Mouse (Mus musculus): ENCODE measurements around the gene Prss53. TPM values are rescaled to one million over a fixed set of nuclear protein-coding genes. Genes with fewer than 3 reads are reported as not detected.

Prss53 gene
- total and polyA plus RNA-seq, 3 experiments: 0.15 to 0.77 TPM; not detected in 1

DNA sequence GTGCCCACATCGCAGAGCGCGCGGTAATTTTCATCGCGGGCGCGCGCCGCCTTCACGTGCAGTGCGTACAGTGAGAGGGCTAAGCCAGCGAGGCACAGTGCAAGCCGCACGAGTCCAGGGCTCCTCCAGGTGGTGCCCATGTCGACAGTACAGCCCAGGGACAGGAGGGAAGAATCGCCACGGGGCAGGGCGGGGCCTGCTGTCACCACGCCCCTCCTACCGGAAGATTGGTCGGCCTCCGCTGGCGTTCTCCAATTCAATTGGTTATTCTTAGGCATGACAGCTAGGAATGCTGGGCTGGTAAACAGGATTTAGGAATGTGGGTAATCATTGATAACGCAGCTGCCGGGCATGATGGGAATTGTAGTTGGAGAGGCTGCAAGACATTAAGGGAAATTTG is 4.7 kb upstream of the Prss53 start, which contains the start of the genes Gm21974 and Vkorc1:
TSS of gene Gm21974 (minus strand) at position 13 of the 400 bp plus-strand sequence.
TSS of gene Vkorc1 (minus strand) at position 176 of the 400 bp plus-strand sequence.
- DNase-seq (ENCODE audit: low read depth, low spot score): peak; percentile 96
- Histone ChIP-seq H3K4me3 (ENCODE audit: control insufficient read depth in 1 of 2, insufficient read depth in 1 of 2, low read depth in 2 of 2, low read length in 2 of 2) (peak within 1 kb of the TSS; percentile 62 to 75), H3K9me3 (replicated peaks; ENCODE audit: insufficient read depth, low read length) (no peaks in the 10 kb centered on the region), H3K27ac (ENCODE audit: control insufficient read depth, low read depth, low read length) (peak within 1 kb of the TSS; percentile 30), H3K36me3 (ENCODE audit: control insufficient read depth in 1 of 2, insufficient read depth in 2 of 2, low read length in 2 of 2) (peaks cover 0 to 22% of the 10 kb centered on the region in 2 experiments; a peak in 2 of 4 replicates), H3K27me3 (ENCODE audit: control insufficient read depth in 1 of 2, insufficient read depth in 2 of 2, low read length in 2 of 2) (no peaks in the 10 kb centered on the region), H3K4me1 (ENCODE audit: control insufficient read depth in 1 of 2, insufficient read depth in 2 of 2, low read length in 2 of 2) (peaks cover 23 to 41% of the 10 kb centered on the region in 2 experiments), H3K79me2 (ENCODE audit: control insufficient read depth, insufficient read depth, low read length, poor library complexity) (no peaks in the 10 kb centered on the region), H3K9ac (ENCODE audit: control insufficient read depth, low read depth, low read length, poor library complexity, severe bottlenecking) (peak within 1 kb of the TSS; percentile 76)
- no peak for TF ChIP-seq UBTF (IDR thresholded peaks at IDR 0.05; ENCODE audit: borderline replicate concordance, insufficient read depth, low read depth, low read length)
- TF ChIP-seq POLR2AphosphoS2 (IDR thresholded peaks at IDR 0.05; ENCODE audit: low read length): peak; percentile 78
- peak; percentile 54 for TF ChIP-seq TCF12 (IDR thresholded peaks at IDR 0.05; ENCODE audit: low read depth, low read length)
- peak; percentile 32; the same call in 1 of the 2 replicates for TF ChIP-seq NRF1 (IDR thresholded peaks at IDR 0.05; ENCODE audit: insufficient read depth, low read depth, low read length, poor library complexity, severe bottlenecking)
- peak; percentile 95 for TF ChIP-seq MXI1 (IDR thresholded peaks at IDR 0.05; ENCODE audit: low read depth, low read length)
- peak; percentile 94 for TF ChIP-seq GATA1 (IDR thresholded peaks at IDR 0.05; ENCODE audit: low read depth, low read length)
- TF ChIP-seq USF1 (IDR thresholded peaks at IDR 0.05; ENCODE audit: low read depth, low read length): 0 out of 2 replicates have a peak, but pooled peaks have one; percentile 33
- TF ChIP-seq MYB (IDR thresholded peaks at IDR 0.05; ENCODE audit: low read depth, low read length): no peak
- TF ChIP-seq MAFK (IDR thresholded peaks at IDR 0.05; ENCODE audit: borderline replicate concordance, low read depth, low read length): no peak
- no peak for TF ChIP-seq ZKSCAN1 (IDR thresholded peaks at IDR 0.05; ENCODE audit: low read depth, low read length)
- no peak for TF ChIP-seq USF2 (IDR thresholded peaks at IDR 0.05; ENCODE audit: borderline replicate concordance in 1 of 2, insufficient read depth in 1 of 2, low read depth in 1 of 2, low read length in 2 of 2)
- no peak for TF ChIP-seq ZNF384 (IDR thresholded peaks at IDR 0.05; ENCODE audit: low read depth, low read length)
- TF ChIP-seq TAL1 (IDR thresholded peaks at IDR 0.05; ENCODE audit: low read length): no peak
- TF ChIP-seq POLR2A (IDR thresholded peaks at IDR 0.05; ENCODE audit: control insufficient read depth in 1 of 2, insufficient read depth in 1 of 2, low read depth in 1 of 2, low read length in 2 of 2, poor library complexity in 1 of 2): peak; percentile 59 to 72; a peak in 3 of 4 replicates
- TF ChIP-seq CTCF (IDR thresholded peaks at IDR 0.05 in 2 of 3, conservative IDR thresholded peaks at IDR 0.05 in 1 of 3; ENCODE audit: control insufficient read depth in 1 of 3, insufficient read depth in 1 of 3, low read depth in 2 of 3, low read length in 3 of 3, poor library complexity in 1 of 3, severe bottlenecking in 1 of 3): peak in 1 of 3 experiments; percentile 26; a peak in 2 of 6 replicates
- TF ChIP-seq TBP (IDR thresholded peaks at IDR 0.05; ENCODE audit: low read depth, low read length): peak; percentile 23; the same call in 1 of the 2 replicates
- TF ChIP-seq CHD2 (IDR thresholded peaks at IDR 0.05; ENCODE audit: low read length): no peak; the same call in 1 of the 2 replicates
- TF ChIP-seq NELFE (IDR thresholded peaks at IDR 0.05; ENCODE audit: low read depth, low read length): peak; percentile 52; the same call in 1 of the 2 replicates
- TF ChIP-seq MEF2A (IDR thresholded peaks at IDR 0.05; ENCODE audit: extremely low read depth, insufficient replicate concordance, low read depth, low read length, poor library complexity, severe bottlenecking): no peak
- TF ChIP-seq SMC3 (IDR thresholded peaks at IDR 0.05; ENCODE audit: low read depth, low read length): peak; percentile 32; the same call in 1 of the 2 replicates
- peak; percentile 91 for TF ChIP-seq MAX (IDR thresholded peaks at IDR 0.05; ENCODE audit: low read length)
- TF ChIP-seq POLR2AphosphoS5 (IDR thresholded peaks at IDR 0.05; ENCODE audit: borderline replicate concordance, low read depth, low read length): no peak
- peak; percentile 98 for TF ChIP-seq HCFC1 (IDR thresholded peaks at IDR 0.05; ENCODE audit: low read depth, low read length)
- peak; percentile 99 for TF ChIP-seq SIN3A (IDR thresholded peaks at IDR 0.05; ENCODE audit: low read length)
- TF ChIP-seq KAT2A (conservative IDR thresholded peaks at IDR 0.05; ENCODE audit: low read depth, low read length): peak; percentile 95
- TF ChIP-seq RAD21 (IDR thresholded peaks at IDR 0.05; ENCODE audit: low read depth, low read length): no peak; the same call in none of the 2 replicates
- TF ChIP-seq MAZ (IDR thresholded peaks at IDR 0.05; ENCODE audit: low read depth, low read length): peak; percentile 55; the same call in 1 of the 2 replicates
- no peak for TF ChIP-seq E2F4 (IDR thresholded peaks at IDR 0.05; ENCODE audit: borderline replicate concordance, low read depth, low read length)
- TF ChIP-seq JUND (IDR thresholded peaks at IDR 0.05; ENCODE audit: low read depth, low read length): no peak
- TF ChIP-seq MYC (IDR thresholded peaks at IDR 0.05; ENCODE audit: low read depth, low read length): peak; percentile 64
- no peak for TF ChIP-seq ZMIZ1 (IDR thresholded peaks at IDR 0.05; ENCODE audit: low read depth, low read length)
- TF ChIP-seq ZC3H11A (IDR thresholded peaks at IDR 0.05; ENCODE audit: low read depth, low read length): no peak
- no peak for TF ChIP-seq CHD1 (IDR thresholded peaks at IDR 0.05; ENCODE audit: low read depth, low read length)
- peak; percentile 87 for TF ChIP-seq ELF1 (IDR thresholded peaks at IDR 0.05; ENCODE audit: low read depth, low read length)
- 0 out of 2 replicates have a peak, but pooled peaks have one; percentile 34 for TF ChIP-seq ETS1 (IDR thresholded peaks at IDR 0.05; ENCODE audit: low read depth, low read length)
- TF ChIP-seq RCOR1 (IDR thresholded peaks at IDR 0.05; ENCODE audit: low read depth, low read length): no peak
- peak; percentile 85 for TF ChIP-seq BHLHE40 (IDR thresholded peaks at IDR 0.05; ENCODE audit: borderline replicate concordance, low read depth, low read length)

Measured in MEL (cell line).